ENCODE assay signal across 25 mouse cellular contexts in genomic region chr7:24366716-24367632, GRCm38 (mm10). TPM values are rescaled to one million over a fixed set of nuclear protein-coding genes. Genes with fewer than 3 reads are reported as not detected.
DNase-seq lines count a peak whose midpoint lies in the region; ATAC-seq and TF ChIP-seq lines count a peak whose summit lies in the region.
"Had no signal": no experiment of that assay in that cellular context is flagged by ENCODE, and none has a peak within 500 bp of the region (broad histone marks: within the 10 kb centered on the region; RNA-seq: fewer than 3 reads in every experiment).

No protein-coding gene starts in this region.

- no peak for ATAC-seq in liver, embryonic 11.5 days (replicated peaks; ENCODE audit: low FRiP score)
- 0 out of 2 replicates have a peak, but pooled peaks have one; percentile 4 for ATAC-seq in liver, embryonic 13.5 days (ENCODE audit: low read depth)
- no peak for ATAC-seq in stomach, postnatal 0 days (ENCODE audit: low FRiP score, low TSS enrichment)
- ATAC-seq: forebrain, embryonic 16.5 days; lung, postnatal 0 days; midbrain, embryonic 13.5 days had no signal

- H3K9me3 ChIP-seq in liver, embryonic 11.5 days (ENCODE audit: control insufficient read depth, low read length), result no peaks in the 10 kb centered on the region
- H3K9me3 ChIP-seq in liver, embryonic 13.5 days (replicated peaks), result no peaks in the 10 kb centered on the region
- no peaks in the 10 kb centered on the region for H3K9me3 ChIP-seq in stomach, postnatal 0 days (ENCODE audit: control insufficient read depth, low read length)
- H3K9me3 ChIP-seq: embryonic facial prominence, embryonic 10.5 days; heart, embryonic 12.5 days; hindbrain, embryonic 12.5 days; limb, embryonic 15.5 days; midbrain, embryonic 13.5 days; neural tube, embryonic 15.5 days; stomach, embryonic 15.5 days had no signal

- peaks cover 3% of the 10 kb centered on the region for H3K4me1 ChIP-seq in liver, embryonic 11.5 days (replicated peaks; ENCODE audit: control insufficient read depth, insufficient read depth, low read length)
- peaks cover 11% of the 10 kb centered on the region for H3K4me1 ChIP-seq in embryonic fibroblast, embryonic 13.5 days (ENCODE audit: control insufficient read depth, insufficient read depth, low read length)
- peaks cover 62% of the 10 kb centered on the region for H3K4me1 ChIP-seq in liver, embryonic 13.5 days (replicated peaks)
- no peaks in the 10 kb centered on the region for H3K4me1 ChIP-seq in stomach, postnatal 0 days (replicated peaks; ENCODE audit: control insufficient read depth, insufficient read depth)
- no peaks in the 10 kb centered on the region for H3K4me1 ChIP-seq in kidney, adult 2 months (ENCODE audit: control insufficient read depth, insufficient read depth, low read length)
- H3K4me1 ChIP-seq in cerebellum, adult 2 months (ENCODE audit: control insufficient read depth, insufficient read depth, low read length), result no peaks in the 10 kb centered on the region
- H3K4me1 ChIP-seq: neural tube, embryonic 15.5 days had no signal

- no peak for TF ChIP-seq POLR2A in embryonic fibroblast, embryonic 13.5 days (IDR thresholded peaks at IDR 0.05; ENCODE audit: low read depth, low read length)
- TF ChIP-seq POLR2A in kidney, adult 2 months (IDR thresholded peaks at IDR 0.05; ENCODE audit: low read depth, low read length), result no peak
- no peak for TF ChIP-seq POLR2A in cerebellum, adult 2 months (IDR thresholded peaks at IDR 0.05; ENCODE audit: borderline replicate concordance, insufficient read depth, low read length)

- H3K27me3 ChIP-seq in liver, embryonic 11.5 days (replicated peaks; ENCODE audit: control insufficient read depth, insufficient read depth, low read length), result no peaks in the 10 kb centered on the region
- H3K27me3 ChIP-seq in liver, embryonic 13.5 days, result peaks cover 4% of the 10 kb centered on the region; the same call in 1 of the 2 replicates
- no peaks in the 10 kb centered on the region for H3K27me3 ChIP-seq in stomach, postnatal 0 days (ENCODE audit: control insufficient read depth, insufficient read depth, low read length)
- H3K27me3 ChIP-seq in kidney, adult 2 months (replicated peaks; ENCODE audit: control insufficient read depth, insufficient read depth, low read length), result no peaks in the 10 kb centered on the region
- no peaks in the 10 kb centered on the region for H3K27me3 ChIP-seq in cerebellum, adult 2 months (ENCODE audit: control insufficient read depth, insufficient read depth, low read length)
- H3K27me3 ChIP-seq: limb, embryonic 15.5 days; neural tube, embryonic 15.5 days; stomach, embryonic 15.5 days had no signal

- H3K27ac ChIP-seq in liver, embryonic 11.5 days (ENCODE audit: low read depth, low read length), result no peak overlapping the region
- H3K27ac ChIP-seq in embryonic fibroblast, embryonic 13.5 days (ENCODE audit: insufficient read depth, low read length), result peak overlapping the region; percentile 89; the same call in 1 of the 2 replicates
- H3K27ac ChIP-seq in liver, embryonic 13.5 days, result peak overlapping the region; percentile 100
- no peak overlapping the region for H3K27ac ChIP-seq in stomach, postnatal 0 days (replicated peaks)
- H3K27ac ChIP-seq in kidney, adult 2 months (ENCODE audit: insufficient read depth, low read depth, low read length), result no peak overlapping the region
- H3K27ac ChIP-seq in cerebellum, adult 2 months (ENCODE audit: insufficient read depth, low read length), result no peak overlapping the region
- H3K27ac ChIP-seq: embryonic facial prominence, embryonic 10.5 days; hindbrain, embryonic 12.5 days; limb, embryonic 15.5 days; midbrain, embryonic 13.5 days; neural tube, embryonic 15.5 days; stomach, embryonic 15.5 days had no signal

- H3K9ac ChIP-seq in liver, embryonic 11.5 days (ENCODE audit: low read depth, low read length), result no peak overlapping the region
- peak overlapping the region; percentile 49 for H3K9ac ChIP-seq in liver, embryonic 13.5 days
- no peak overlapping the region for H3K9ac ChIP-seq in stomach, postnatal 0 days (ENCODE audit: low read length)
- H3K9ac ChIP-seq: heart, embryonic 12.5 days; hindbrain, embryonic 12.5 days; limb, embryonic 15.5 days; midbrain, embryonic 13.5 days; neural tube, embryonic 15.5 days; stomach, embryonic 15.5 days had no signal

- no peak overlapping the region for H3K4me2 ChIP-seq in liver, embryonic 11.5 days
- peak overlapping the region; percentile 15; the same call in 1 of the 2 replicates for H3K4me2 ChIP-seq in liver, embryonic 13.5 days
- no peak overlapping the region for H3K4me2 ChIP-seq in stomach, postnatal 0 days (replicated peaks; ENCODE audit: low read depth)
- H3K4me2 ChIP-seq: heart, embryonic 12.5 days; hindbrain, embryonic 12.5 days; limb, embryonic 15.5 days; midbrain, embryonic 13.5 days; neural tube, embryonic 15.5 days; stomach, embryonic 15.5 days had no signal

- DNase-seq in liver, result peak; percentile 79
- no peak for DNase-seq in liver, embryonic 11.5 days (ENCODE audit: low spot score)
- DNase-seq in liver, embryonic 13.5 days, result no peak
- DNase-seq in stomach, postnatal 0 days (ENCODE audit: low spot score), result peak; percentile 40
- DNase-seq in kidney, adult 2 months, result no peak
- no peak for DNase-seq in kidney, postnatal 25 days
- DNase-seq in cerebellum, adult 2 months, result no peak
- DNase-seq: adrenal gland, postnatal 10 days; cerebellum, adult 8-10 months; heart, postnatal 14 days; layer of hippocampus, postnatal 36 days; right cerebral cortex, postnatal 25 days; thymus, adult 2 months had no signal

- no peak overlapping the region for H3K4me3 ChIP-seq in liver, embryonic 11.5 days (ENCODE audit: low read depth, low read length)
- H3K4me3 ChIP-seq in embryonic fibroblast, embryonic 13.5 days (ENCODE audit: insufficient read depth, low read length), result no peak overlapping the region
- H3K4me3 ChIP-seq in liver, embryonic 13.5 days (replicated peaks), result no peak overlapping the region
- H3K4me3 ChIP-seq in stomach, postnatal 0 days (ENCODE audit: low read depth, low read length), result no peak overlapping the region
- no peak overlapping the region for H3K4me3 ChIP-seq in kidney, adult 2 months (ENCODE audit: insufficient read depth, low read depth, low read length)
- no peak overlapping the region for H3K4me3 ChIP-seq in cerebellum, adult 2 months (replicated peaks; ENCODE audit: insufficient read depth, low read depth, low read length)
- H3K4me3 ChIP-seq: embryonic facial prominence, embryonic 10.5 days; heart, embryonic 12.5 days; hindbrain, embryonic 12.5 days; limb, embryonic 15.5 days; midbrain, embryonic 13.5 days; neural tube, embryonic 15.5 days; stomach, embryonic 15.5 days had no signal

- TF ChIP-seq CTCF in embryonic fibroblast, embryonic 13.5 days (IDR thresholded peaks at IDR 0.05; ENCODE audit: borderline replicate concordance, insufficient read depth, low read length), result no peak
- no peak for TF ChIP-seq CTCF in stomach, postnatal 0 days (IDR thresholded peaks at IDR 0.05; ENCODE audit: low read depth)
- TF ChIP-seq CTCF in kidney, adult 2 months (conservative IDR thresholded peaks at IDR 0.05; ENCODE audit: insufficient read depth, insufficient read length, low read depth, low read length), result no peak
- no peak for TF ChIP-seq CTCF in cerebellum, adult 2 months (IDR thresholded peaks at IDR 0.05; ENCODE audit: borderline replicate concordance, insufficient read depth, low read depth, low read length)

- 73% methylated on average over 15 of the region's 15 CpGs for WGBS in liver, embryonic 11.5 days
- 64% methylated on average over 15 of the region's 15 CpGs for WGBS in liver, embryonic 13.5 days (ENCODE audit: insufficient replicate concordance)
- 60% methylated on average over 13 of the region's 15 CpGs for WGBS in stomach, postnatal 0 days
- 61% methylated on average over 15 of the region's 15 CpGs for WGBS in kidney, adult 2 months
- 63% methylated on average over 15 of the region's 15 CpGs for WGBS in cerebellum, adult 2 months

- no peaks in the 10 kb centered on the region for H3K36me3 ChIP-seq in liver, embryonic 11.5 days (ENCODE audit: control insufficient read depth, insufficient read depth, low read length)
- no peaks in the 10 kb centered on the region for H3K36me3 ChIP-seq in liver, embryonic 13.5 days
- no peaks in the 10 kb centered on the region for H3K36me3 ChIP-seq in stomach, postnatal 0 days (ENCODE audit: control insufficient read depth, insufficient read depth, low read length)
- no peaks in the 10 kb centered on the region for H3K36me3 ChIP-seq in kidney, adult 2 months (ENCODE audit: control insufficient read depth, insufficient read depth, low read length)
- H3K36me3 ChIP-seq: embryonic facial prominence, embryonic 10.5 days; heart, embryonic 12.5 days; hindbrain, embryonic 12.5 days; limb, embryonic 15.5 days; midbrain, embryonic 13.5 days; neural tube, embryonic 15.5 days; stomach, embryonic 15.5 days had no signal

- no peak for TF ChIP-seq EP300 in stomach, postnatal 0 days (optimal IDR thresholded peaks at IDR 0.05)

RNA-seq across cellular contexts. Expression of gene Kcnn4, which starts 3.1 kb away (rescaled TPM):
- 119 and 123 TPM in 2 replicates for polyA plus RNA-seq in liver, embryonic 11.5 days (2014; fragmentation: Nextera tagmentation; extraction: Ambion mirVana)
- polyA plus RNA-seq in embryonic fibroblast, embryonic 13.5 days (2011; ENCODE audit: insufficient read length, low read depth, missing spikeins), result 1.9 and 3.4 TPM in 2 replicates
- polyA plus RNA-seq in liver, embryonic 13.5 days (2015; fragmentation: Nextera tagmentation; extraction: Ambion mirVana), result 126 and 128 TPM in 2 replicates
- 15.5 and 17.0 TPM in 2 replicates for polyA plus RNA-seq in stomach, postnatal 0 days (2015; fragmentation: Nextera tagmentation; extraction: Ambion mirVana)
- polyA plus RNA-seq in kidney, adult 2 months (2012; rRNA removed), result 2.3 and 4.1 TPM in 2 replicates
- polyA plus RNA-seq in cerebellum, adult 2 months (2012; rRNA removed), result 0.49 and 0.59 TPM in 2 replicates

RNA-seq across cellular contexts. Expression of gene Lypd5, which starts 18.0 kb away (rescaled TPM):
- polyA plus RNA-seq in liver, embryonic 11.5 days (2014; fragmentation: Nextera tagmentation; extraction: Ambion mirVana), result not detected in 2 replicates
- polyA plus RNA-seq in embryonic fibroblast, embryonic 13.5 days (2011; ENCODE audit: insufficient read length, low read depth, missing spikeins), result not detected in 2 replicates
- not detected in 2 replicates for polyA plus RNA-seq in liver, embryonic 13.5 days (2015; fragmentation: Nextera tagmentation; extraction: Ambion mirVana)
- polyA plus RNA-seq in stomach, postnatal 0 days (2015; fragmentation: Nextera tagmentation; extraction: Ambion mirVana), result 196 and 201 TPM in 2 replicates
- not detected in 2 replicates for polyA plus RNA-seq in kidney, adult 2 months (2012; rRNA removed)
- not detected in 2 replicates for polyA plus RNA-seq in cerebellum, adult 2 months (2012; rRNA removed)
- polyA plus RNA-seq: embryonic facial prominence, embryonic 10.5 days; forebrain, embryonic 16.5 days; heart, embryonic 12.5 days; hindbrain, embryonic 12.5 days; intestine, embryonic 14.5 days; kidney, embryonic 14.5 days; lung, postnatal 0 days; midbrain, embryonic 13.5 days had no signal

RNA-seq across cellular contexts. Expression of gene Smg9, which starts 32.4 kb away (rescaled TPM):
- 30.2 and 34.8 TPM in 2 replicates for polyA plus RNA-seq in liver, embryonic 11.5 days (2014; fragmentation: Nextera tagmentation; extraction: Ambion mirVana)
- 14.8 and 18.1 TPM in 2 replicates for polyA plus RNA-seq in embryonic fibroblast, embryonic 13.5 days (2011; ENCODE audit: insufficient read length, low read depth, missing spikeins)
- 15.2 and 16.5 TPM in 2 replicates for polyA plus RNA-seq in liver, embryonic 13.5 days (2015; fragmentation: Nextera tagmentation; extraction: Ambion mirVana)
- polyA plus RNA-seq in stomach, postnatal 0 days (2015; fragmentation: Nextera tagmentation; extraction: Ambion mirVana), result 14.1 and 14.4 TPM in 2 replicates
- polyA plus RNA-seq in kidney, adult 2 months (2012; rRNA removed), result 34.9 and 39.8 TPM in 2 replicates
- polyA plus RNA-seq in cerebellum, adult 2 months (2012; rRNA removed), result 89.3 and 95.5 TPM in 2 replicates

RNA-seq across cellular contexts. Expression of gene Tescl, which starts 33.2 kb away (rescaled TPM):
- polyA plus RNA-seq in liver, embryonic 11.5 days (2014; fragmentation: Nextera tagmentation; extraction: Ambion mirVana), result 0.22 TPM in 1 of 2 replicates, not detected in the other
- not detected in 2 replicates for polyA plus RNA-seq in embryonic fibroblast, embryonic 13.5 days (2011; ENCODE audit: insufficient read length, low read depth, missing spikeins)
- polyA plus RNA-seq in liver, embryonic 13.5 days (2015; fragmentation: Nextera tagmentation; extraction: Ambion mirVana), result not detected in 2 replicates
- 0.15 and 0.42 TPM in 2 replicates for polyA plus RNA-seq in stomach, postnatal 0 days (2015; fragmentation: Nextera tagmentation; extraction: Ambion mirVana)
- polyA plus RNA-seq in kidney, adult 2 months (2012; rRNA removed), result 0.11 and 0.48 TPM in 2 replicates
- polyA plus RNA-seq in cerebellum, adult 2 months (2012; rRNA removed), result 0.22 and 0.39 TPM in 2 replicates
- polyA plus RNA-seq: forebrain, embryonic 16.5 days; heart, embryonic 12.5 days; hindbrain, embryonic 12.5 days; intestine, embryonic 14.5 days; limb, embryonic 15.5 days; midbrain, embryonic 13.5 days; stomach, embryonic 15.5 days had no signal

RNA-seq across cellular contexts. Expression of gene Zfp94, which starts 50.5 kb away (rescaled TPM):
- polyA plus RNA-seq in liver, embryonic 11.5 days (2014; fragmentation: Nextera tagmentation; extraction: Ambion mirVana), result 5.6 and 5.8 TPM in 2 replicates
- 3.8 and 4.4 TPM in 2 replicates for polyA plus RNA-seq in embryonic fibroblast, embryonic 13.5 days (2011; ENCODE audit: insufficient read length, low read depth, missing spikeins)
- 2.5 and 2.6 TPM in 2 replicates for polyA plus RNA-seq in liver, embryonic 13.5 days (2015; fragmentation: Nextera tagmentation; extraction: Ambion mirVana)
- 4.8 and 5.5 TPM in 2 replicates for polyA plus RNA-seq in stomach, postnatal 0 days (2015; fragmentation: Nextera tagmentation; extraction: Ambion mirVana)
- 9.4 and 10.5 TPM in 2 replicates for polyA plus RNA-seq in kidney, adult 2 months (2012; rRNA removed)
- polyA plus RNA-seq in cerebellum, adult 2 months (2012; rRNA removed), result 18.2 and 18.3 TPM in 2 replicates

Comparison
In these comparisons a context has a peak if more than half of its experiments do, and no peak if none do; other contexts are left out.
1. DNase-seq: peak in liver (single experiment) and stomach, postnatal 0 days (single experiment); none in liver, embryonic 11.5 days (single experiment), liver, embryonic 13.5 days (single experiment), kidney, adult 2 months (single experiment), kidney, postnatal 25 days (0 of 2) and cerebellum, adult 2 months (0 of 2).
2. H3K27ac ChIP-seq: peak in embryonic fibroblast, embryonic 13.5 days (single experiment) and liver, embryonic 13.5 days (single experiment); none in liver, embryonic 11.5 days (single experiment), stomach, postnatal 0 days (single experiment), kidney, adult 2 months (single experiment) and cerebellum, adult 2 months (single experiment).
3. RNA of gene Lypd5, which starts 18.0 kb away (polyA plus RNA-seq): 196 to 201 TPM in stomach, postnatal 0 days; not detected in liver, embryonic 13.5 days, not detected in liver, embryonic 11.5 days, not detected in embryonic fibroblast, embryonic 13.5 days, not detected in kidney, adult 2 months and not detected in cerebellum, adult 2 months; every median in the first group is over 100 times any median in the second.